Mouse (Mus musculus) left cerebral cortex, adult 2 months (tissue): ENCODE measurements at regions not wholly inside any gene's neighbourhood (a gene's known extent, or its start where the extent isn't known, plus 50 kb on each side); places are given as distances from the start of the nearest gene placed in this dataset.
A peak's percentile ranks its signal among the peaks of the same experiment; 100 is the strongest.

Source experiments
- DNase-seq, 2 experiments: peaks; one replicate each; pipeline ENCODE4 v3.0.0; 2021 to 2022; ENCODE audit warnings: low spot score in 2 of 2, mixed read lengths in 1 of 2; ENCODE audit errors: extremely low spot score in 1 of 2
- H3K27ac ChIP-seq: fragments of 200-600 bp; 2 replicates; pipeline ENCODE4 v1.8.1; 2022
- H3K4me3 ChIP-seq: fragments of 200-600 bp; 2 replicates; pipeline ENCODE4 v1.8.1; 2022
- CTCF ChIP-seq: fragments of 200-600 bp; IDR thresholded peaks from 2 replicates; pipeline ENCODE4 v1.8.1; 2022; ENCODE audit warnings: antibody characterized with exemption, mild to moderate bottlenecking, moderate library complexity
- intact Hi-C: fragments of 180-260 bp; cut with DNase I; formaldehyde crosslinking; loops from one replicate; pipeline ENCODE4 v1.15.1; 2025

DNA sequence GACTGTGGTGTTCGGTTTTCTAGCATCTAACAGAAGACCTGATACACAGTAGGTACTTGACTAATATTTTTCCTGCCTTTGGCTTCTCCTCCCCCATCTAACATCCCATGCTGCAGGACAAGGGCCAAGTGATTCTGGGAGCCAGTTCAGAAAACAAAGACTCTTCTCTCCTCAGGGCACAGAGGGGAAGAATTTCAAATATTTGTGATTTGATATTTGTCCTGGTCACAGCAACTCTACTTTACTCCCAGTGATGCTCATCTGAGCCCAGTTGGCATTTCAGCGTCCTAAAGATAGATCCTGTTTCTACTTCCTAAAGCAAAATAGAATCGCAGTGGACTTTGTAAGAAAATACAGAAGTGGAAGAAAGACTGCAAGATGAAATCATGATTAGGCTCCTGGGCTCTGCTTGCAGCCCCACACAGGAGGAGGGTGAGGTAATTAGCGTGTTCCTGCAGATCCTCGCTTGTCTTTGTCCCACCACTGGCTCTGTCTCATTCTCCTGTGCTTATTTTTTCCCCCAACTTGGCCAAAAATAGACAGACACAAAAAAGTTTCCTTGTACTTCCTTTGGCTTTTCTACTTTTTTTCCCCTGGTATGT lies 84.6 kb upstream of the Mkln1 start:
- TF ChIP-seq CTCF, result no peak
- intact Hi-C loops, result no loop called here
- no peak overlapping the region for H3K4me3 ChIP-seq
- no peak for DNase-seq
- peak overlapping the region; percentile 47 for H3K27ac ChIP-seq

DNA sequence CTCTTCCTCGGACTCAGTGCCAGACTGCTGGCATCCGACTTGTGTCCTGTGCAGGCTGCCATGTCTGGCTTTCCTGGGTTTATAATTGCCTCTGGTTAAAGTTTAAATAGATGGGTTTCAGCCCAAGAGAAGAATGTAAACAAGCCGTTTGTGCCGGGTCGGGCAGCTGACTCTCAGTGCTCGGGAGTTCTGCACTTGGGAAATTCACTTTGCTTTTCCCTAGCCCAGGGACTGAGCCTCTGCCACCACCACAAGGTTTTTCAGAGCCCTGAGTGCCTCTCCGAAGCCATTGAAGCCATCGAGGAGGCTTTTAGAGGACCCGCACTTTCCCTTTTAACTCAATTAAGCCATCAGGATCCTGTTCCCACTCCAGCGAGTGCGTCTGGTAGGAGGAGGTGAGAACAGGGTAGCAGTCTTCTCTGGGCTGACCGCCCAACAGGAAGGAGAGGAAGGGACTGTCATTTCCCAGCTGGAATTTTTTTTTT lies 80.8 kb upstream of the Mkln1 start:
- peak overlapping the region; percentile 47 for H3K27ac ChIP-seq
- H3K4me3 ChIP-seq, result no peak overlapping the region
- intact Hi-C loops, result loop anchor here (2.0 kb wide), 1 partner anchor 29 kb away; no protein-coding TSS in a partner anchor
- TF ChIP-seq CTCF, result no peak
- no peak for DNase-seq

DNA sequence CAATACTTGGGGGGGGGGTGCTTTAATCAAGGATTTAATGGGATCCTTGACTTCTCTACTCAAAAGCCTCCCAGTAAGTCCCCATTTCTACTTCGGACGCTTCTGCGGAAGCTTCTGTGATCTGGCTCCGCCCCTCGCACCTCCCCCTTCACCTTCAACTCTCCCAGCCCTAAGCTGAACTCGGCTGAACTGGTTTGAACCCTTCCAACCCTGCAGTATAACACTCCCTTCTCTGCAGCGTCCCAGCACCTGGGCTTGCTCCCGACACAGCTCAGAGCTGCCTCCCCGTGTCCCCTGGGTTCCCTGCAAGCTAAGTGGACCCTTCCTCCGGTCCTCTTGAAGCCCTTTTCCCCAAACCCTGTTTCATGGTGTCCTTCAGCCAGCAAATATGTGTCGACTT lies 80.0 kb upstream of the Mkln1 start:
- no peak for DNase-seq
- TF ChIP-seq CTCF, result peak; percentile 24
- Histone ChIP-seq H3K27ac (no peak overlapping the region), H3K4me3 (no peak overlapping the region)
- intact Hi-C loops, result loop anchor here (2.0 kb wide), 1 partner anchor 30 kb away; no protein-coding TSS in a partner anchor

DNA sequence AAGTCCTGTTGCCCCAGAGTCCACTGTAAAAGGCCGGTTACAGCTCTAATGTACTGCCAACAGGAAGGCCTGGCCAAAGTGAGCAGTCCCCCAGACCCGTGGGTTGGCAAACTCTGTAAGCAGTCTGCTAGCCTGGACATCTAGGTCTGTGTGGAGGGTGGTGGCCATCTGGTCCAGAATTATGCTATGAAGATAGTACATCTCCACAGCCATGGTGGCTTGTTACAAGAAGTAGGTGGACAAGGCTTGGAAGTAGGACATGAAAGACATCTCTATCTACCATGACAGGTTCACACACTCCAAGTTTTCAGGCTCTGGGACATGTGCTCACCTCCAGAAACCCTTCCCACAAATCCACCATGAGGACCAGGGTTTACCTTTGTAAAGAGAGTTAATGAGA lies 79.1 kb upstream of the Mkln1 start:
- no peak overlapping the region for H3K4me3 ChIP-seq
- DNase-seq, result no peak
- no peak for TF ChIP-seq CTCF
- no peak overlapping the region for H3K27ac ChIP-seq
- intact Hi-C loops, result loop anchor here (2.0 kb wide), 1 partner anchor 31 kb away; no protein-coding TSS in a partner anchor

DNA sequence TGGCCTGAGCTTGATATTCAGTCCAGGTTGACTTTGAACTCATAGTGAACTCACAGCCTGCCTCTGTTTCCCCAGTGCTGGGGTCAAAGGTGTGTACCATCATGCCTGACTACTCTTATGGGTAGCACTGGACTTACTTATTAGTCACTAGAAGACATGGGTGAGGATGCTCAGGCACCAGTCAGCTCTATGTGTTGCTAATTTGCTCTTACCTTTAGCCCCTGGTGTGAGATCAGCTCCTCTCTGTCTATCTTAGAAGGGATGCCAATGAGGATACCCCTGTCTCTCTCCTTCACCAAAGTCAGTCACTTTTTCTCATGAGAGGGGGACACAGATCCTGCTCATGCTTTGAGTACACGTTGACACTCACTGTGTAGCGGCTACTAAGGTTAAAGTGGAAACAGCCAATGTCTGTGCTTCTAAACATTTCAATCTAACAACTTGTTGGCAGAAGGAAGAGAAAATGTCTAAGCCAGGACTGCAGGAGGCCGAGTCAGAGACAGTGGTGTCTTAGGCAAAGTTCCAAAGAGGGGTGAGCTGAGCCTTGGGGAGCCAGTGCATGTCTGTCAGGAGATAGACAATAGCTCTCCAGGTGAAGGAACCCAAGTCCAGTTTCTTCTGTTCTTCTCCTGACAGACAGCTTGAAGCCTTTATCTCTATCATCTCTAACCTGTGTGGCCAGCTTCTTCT lies 78.2 kb upstream of the Mkln1 start:
- intact Hi-C loops, result no loop called here
- no peak for TF ChIP-seq CTCF
- no peak for DNase-seq
- H3K4me3 ChIP-seq, result no peak overlapping the region
- H3K27ac ChIP-seq, result no peak overlapping the region

DNA sequence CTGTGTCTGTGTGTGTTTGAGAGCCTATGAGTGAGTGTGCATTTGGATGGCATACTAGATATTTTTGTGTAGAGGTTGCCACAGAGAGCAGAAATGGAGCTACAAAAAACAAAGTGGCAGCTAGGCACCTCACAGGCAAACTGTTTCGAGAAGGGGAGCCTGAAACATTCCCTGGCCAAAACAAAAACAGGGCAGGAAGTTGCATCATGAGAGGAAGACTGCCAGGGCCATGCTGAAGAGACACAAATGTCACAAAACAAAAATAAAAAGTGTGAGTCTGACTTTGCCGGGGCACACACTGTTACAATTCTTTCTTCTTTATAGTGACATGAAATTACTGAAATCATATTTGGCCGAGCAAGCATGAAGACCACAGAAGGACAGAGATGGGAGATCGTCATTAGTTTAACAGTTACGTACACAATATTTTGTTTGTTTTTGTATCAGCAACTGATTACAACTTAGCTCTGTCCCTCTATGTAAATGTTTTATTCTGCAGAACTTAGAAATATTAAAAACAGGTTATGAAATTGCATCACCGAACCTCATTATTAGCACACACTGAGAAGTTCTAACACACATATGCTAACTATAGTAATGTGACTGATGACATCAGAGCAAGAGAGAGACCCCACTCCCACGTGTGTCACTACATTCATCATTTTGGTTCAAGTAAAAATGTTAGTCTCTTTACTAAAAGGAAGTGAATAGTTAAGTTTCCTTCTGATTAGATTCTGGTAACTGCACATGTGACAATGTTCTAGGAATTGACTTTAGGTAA lies 77.3 kb upstream of the Mkln1 start:
- TF ChIP-seq CTCF, result no peak
- intact Hi-C loops, result no loop called here
- Histone ChIP-seq H3K4me3 (no peak overlapping the region), H3K27ac (no peak overlapping the region)
- DNase-seq, result no peak

DNA sequence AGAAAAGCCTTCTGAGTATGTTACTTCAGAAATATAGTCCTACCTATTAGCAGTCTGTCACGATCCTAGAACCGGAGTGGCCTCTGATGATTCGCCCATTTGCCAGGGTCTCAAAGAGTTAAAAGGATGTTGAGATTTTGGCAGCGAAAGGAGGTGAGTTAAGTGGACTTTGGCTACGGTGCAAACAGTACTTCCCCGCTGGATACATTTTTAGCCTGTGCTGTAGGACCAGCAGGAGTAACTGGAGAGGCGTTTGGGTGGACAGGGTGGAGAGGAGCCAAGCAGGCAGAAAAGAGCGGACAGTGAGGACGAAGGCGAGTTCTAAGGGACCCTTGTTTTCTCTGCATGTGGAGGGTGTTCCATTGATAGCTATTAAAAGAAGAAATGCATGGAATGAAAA lies 76.6 kb upstream of the Mkln1 start:
- TF ChIP-seq CTCF, result no peak
- H3K27ac ChIP-seq, result no peak overlapping the region
- intact Hi-C loops, result no loop called here
- H3K4me3 ChIP-seq, result no peak overlapping the region
- DNase-seq, result no peak

DNA sequence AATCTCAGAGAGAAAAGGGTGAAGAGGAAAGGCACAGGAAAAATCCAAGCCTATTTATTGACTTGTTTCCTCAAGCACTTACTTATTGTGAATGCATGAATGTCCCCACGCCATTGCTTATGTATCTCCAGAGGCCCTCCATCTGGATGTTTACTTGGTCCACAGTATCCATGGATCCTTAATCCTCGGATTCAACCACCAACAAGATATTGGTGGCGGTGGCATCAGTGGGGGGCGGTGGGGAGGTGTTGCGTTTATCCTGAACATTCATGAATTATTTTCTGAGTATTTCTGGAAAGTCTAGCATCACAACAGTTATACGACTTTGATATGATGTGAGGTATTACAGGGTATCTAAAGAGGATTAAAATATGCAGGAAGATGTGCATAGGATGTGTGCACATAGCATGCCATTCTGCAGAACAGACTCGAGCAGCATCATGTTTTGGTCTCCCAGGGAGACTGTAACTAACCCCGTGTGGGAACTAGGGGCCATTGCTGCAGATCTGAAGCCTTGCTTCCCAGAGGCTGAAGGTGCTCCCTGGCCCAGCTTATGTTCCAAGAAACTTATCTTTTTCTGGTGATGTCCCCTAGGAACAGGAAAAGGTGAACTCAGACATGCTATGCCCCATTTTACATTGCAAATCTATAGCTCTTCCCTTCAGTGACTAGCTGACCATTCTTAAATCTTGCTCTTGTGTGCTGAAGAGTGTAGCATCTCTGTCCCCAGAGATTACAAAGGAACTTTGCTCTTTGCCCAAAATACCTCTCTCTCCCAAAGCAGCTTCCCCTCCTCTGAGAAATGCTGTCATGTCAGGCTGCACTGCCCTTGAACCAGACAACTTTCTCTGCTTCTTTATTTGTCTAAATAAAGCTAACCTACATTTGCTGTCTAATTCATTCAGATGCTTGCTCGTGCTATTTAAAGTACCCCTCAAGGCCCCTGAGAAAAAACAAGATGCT lies 75.0 kb upstream of the Mkln1 start:
- H3K27ac ChIP-seq, result peak overlapping the region; percentile 16
- TF ChIP-seq CTCF, result no peak
- no peak overlapping the region for H3K4me3 ChIP-seq
- intact Hi-C loops, result no loop called here
- no peak for DNase-seq

DNA sequence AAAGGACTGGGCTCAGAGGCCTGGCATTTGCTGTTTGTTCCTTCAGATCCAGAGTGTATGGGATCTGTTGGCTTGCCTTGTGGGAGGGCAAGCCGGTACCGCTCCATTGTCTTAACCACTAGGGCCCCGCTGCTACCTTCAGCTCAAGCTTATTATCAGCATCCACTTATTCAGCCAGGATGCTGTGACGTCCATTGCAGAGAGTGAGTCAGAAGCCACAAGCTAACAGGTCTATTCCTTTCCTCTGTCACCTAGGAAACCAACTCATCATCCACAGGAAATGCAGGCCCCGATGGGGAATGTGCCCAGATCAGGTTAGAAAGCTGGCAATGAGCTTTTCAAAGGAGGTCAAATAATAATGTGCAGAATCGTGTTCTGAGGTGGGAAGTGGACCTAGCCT lies 73.8 kb upstream of the Mkln1 start:
- H3K4me3 ChIP-seq, result no peak overlapping the region
- TF ChIP-seq CTCF, result no peak; the same call in none of the 2 replicates
- intact Hi-C loops, result no loop called here
- H3K27ac ChIP-seq, result peak overlapping the region; percentile 82
- peak; percentile 55 to 62 for DNase-seq

DNA sequence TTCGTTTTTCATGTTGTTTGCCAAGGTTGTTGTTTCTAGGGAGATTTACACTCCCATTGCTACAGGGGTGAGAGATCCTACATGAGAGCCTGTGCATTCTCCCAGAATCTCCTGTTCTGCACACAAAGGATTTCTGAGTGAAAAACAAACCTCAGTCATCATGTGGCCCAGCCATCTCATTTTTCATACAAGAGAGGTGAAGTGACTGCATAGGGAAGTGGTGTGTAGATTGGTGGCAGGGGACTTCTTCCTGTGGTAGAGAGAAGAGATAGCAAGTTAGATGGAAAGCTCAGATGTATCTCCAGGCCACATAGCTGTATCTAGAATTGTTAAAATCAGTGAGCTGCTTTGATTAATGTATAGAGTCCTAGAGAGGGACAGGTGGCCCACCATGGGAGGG lies 72.9 kb upstream of the Mkln1 start:
- no peak for TF ChIP-seq CTCF
- Histone ChIP-seq H3K27ac (peak overlapping the region; percentile 82), H3K4me3 (no peak overlapping the region)
- no peak for DNase-seq
- intact Hi-C loops, result no loop called here

DNA sequence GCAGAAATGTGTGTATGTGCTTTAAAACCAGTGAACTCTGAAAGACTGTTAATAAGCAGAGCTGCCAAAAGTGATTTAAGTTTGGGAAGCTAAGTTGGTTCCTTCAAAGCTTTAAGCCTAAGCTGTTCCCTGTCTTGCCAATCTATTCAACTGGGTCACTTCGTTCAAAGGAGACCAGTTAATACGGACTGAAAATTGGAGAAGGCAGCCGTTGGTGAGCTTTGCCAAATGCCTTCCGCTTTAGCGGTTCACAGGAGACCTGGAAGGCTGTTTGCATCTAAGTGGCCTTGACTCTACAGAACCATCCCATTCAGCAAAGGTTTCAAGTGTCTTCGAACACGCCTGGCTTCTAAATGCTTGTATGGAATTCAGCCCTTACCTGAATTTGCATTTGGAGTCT lies 68.2 kb upstream of the Mkln1 start:
- Histone ChIP-seq H3K4me3 (no peak overlapping the region), H3K27ac (no peak overlapping the region)
- no peak for TF ChIP-seq CTCF
- DNase-seq, result no peak
- intact Hi-C loops, result no loop called here
